Mouse (Mus musculus) NIH3T3 (cell line): ENCODE measurements at regions not wholly inside any gene's neighbourhood (a gene's known extent, or its start where the extent isn't known, plus 50 kb on each side); places are given as distances from the start of the nearest gene placed in this dataset.

Experiments
- DNase-seq: peaks from one replicate; pipeline ENCODE4 v3.0.0-alpha.2; 2012; ENCODE audit warnings: low read depth

DNA sequence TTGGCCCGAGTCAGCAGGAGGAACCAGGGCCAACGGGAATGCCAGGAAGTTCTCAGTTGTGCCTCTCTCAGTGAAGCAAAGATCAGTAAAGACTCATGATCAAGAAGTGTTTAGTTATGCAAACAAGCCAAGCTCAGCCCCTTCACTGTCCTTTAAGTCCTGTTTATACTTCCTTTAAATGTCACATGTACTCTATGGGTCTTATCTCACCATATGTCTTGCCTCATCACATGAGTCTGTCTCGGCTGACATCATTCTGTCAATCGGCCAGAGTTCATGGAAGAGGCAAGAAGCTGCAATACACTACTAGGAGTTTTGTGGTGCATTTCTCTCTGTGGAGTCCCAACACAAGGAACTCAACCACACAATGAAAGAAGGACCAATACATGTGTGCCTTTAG lies 71.8 kb downstream of the Scp2d1 start:
- peak; percentile 5 for DNase-seq

DNA sequence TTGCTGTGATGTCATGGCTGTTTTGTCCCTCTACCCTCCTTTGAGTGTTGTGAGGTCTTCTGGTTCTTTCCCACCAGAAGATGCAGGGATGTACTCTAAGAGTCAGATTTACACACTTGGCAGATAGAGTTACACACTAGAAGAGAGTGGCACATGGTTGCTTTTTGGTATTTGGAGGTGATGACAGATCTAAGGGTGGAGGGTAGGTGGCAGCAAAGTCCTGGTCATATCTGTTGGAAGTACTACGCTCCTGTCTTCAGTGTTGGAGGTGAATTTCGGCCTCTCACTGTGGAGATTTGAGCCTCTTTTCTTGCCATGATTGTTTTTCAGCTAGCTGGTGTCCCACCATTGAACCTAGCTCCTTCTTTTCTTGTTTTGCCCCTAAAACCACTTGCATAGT lies 73.0 kb downstream of the Scp2d1 start:
- DNase-seq = no peak

DNA sequence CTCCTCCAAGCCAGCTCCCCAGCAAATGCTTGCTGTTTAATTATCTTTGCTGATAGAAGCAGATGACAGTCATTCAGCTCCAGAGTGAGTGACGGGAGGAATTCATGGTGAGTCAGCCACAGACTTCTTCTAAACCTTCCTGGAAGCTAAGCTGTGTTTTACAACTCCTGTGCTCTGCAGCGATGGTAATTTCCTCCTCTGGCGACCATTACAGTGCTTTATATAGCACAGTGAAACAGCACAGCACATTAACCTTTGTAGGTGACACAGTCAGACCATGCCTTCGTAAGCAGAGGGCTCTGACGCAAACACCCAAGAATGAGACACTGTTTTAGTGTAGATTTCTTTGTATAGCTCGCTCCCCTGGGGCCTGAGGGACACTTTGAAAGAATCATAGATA lies 83.3 kb downstream of the Scp2d1 start:
- DNase-seq = no peak

DNA sequence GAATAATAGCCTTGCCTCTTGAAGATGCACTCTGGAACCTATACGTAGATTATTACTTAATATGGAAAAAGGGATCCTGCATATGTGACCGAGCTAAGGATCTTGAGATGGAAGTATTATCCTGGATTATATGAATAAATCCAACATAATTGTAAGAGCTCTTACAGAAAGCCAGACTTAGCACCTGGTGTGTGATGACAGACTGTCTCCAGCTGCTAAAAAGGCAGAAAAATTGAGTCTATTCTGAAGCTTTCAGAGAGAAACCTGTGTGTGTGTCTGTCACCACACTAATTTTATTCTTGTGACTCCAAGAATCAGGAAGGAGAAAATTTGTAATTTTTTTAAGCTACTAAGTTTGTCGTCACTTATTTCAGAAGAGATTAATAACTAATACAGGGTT lies 122.4 kb downstream of the Scp2d1 start:
- DNase-seq = no peak

DNA sequence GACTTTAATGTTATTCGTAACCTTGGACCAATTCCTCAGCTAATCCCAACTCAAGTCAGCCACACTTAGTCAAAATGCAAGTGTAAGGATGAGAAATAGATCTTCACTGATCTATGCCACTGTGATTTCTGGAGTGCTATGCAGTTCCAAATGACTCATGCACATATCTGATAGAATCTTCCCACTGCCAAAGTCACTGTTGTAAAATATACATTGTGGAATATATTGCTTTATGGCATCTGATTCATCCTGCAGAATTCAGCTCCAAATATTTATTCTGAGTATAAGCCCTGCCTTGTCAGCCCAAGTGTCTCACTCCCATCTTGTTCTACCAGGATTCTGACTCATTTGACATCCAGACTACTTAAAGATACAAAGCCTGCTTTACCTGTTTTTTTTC lies 123.0 kb downstream of the Scp2d1 start:
- DNase-seq = no peak

DNA sequence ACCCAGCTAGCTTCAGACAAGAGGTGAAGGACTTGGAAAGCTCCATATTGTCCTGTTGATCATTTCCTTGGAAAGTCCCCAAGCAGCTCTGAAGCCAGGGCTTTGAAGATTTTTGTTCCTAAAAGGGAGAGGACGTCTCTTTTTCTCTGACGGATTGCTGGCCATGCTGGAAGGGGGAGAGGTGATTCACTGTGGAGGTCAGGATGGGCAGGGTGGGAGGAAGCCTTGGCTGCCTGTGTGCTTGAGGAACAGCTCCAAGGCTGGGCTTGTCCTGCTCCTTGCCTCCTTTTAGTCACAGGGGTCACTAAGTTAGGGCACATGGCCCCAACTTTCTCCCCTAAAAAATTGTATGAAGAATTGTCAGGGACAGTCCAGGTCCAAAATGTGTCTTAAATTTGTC lies 125.8 kb downstream of the Scp2d1 start:
- no peak for DNase-seq
